Mouse (Mus musculus) lung, postnatal 4 days (tissue): ENCODE data around the gene Olfr39.
"Not testable (repeated sequence)": the region's sequence is repeated elsewhere in the genome, so short reads cannot be mapped to it uniquely, and the experiment has no call there.

Source experiments
- DNase-seq, 2 experiments: peaks; one replicate each; pipeline ENCODE4 v3.0.0; 2021

The Olfr39 gene

GRCm38 (mm10) chr9:20282051-20282450 lies at the start of gene Olfr39:
Gene Olfr39 (plus strand): TSS chr9:20282351.
- DNase-seq = no peak

GRCm38 (mm10) chr9:20236819-20237218 lies 45.3 kb upstream of the Olfr39 start, which contains the start of gene Olfr872:
Gene Olfr872 (plus strand): TSS chr9:20237119.
- no peak for DNase-seq

- no peak for DNase-seq
Measured at GRCm38 (mm10) chr9:20237378-20237777, 44.8 kb upstream of the Olfr39 start.

- not testable (repeated sequence) for DNase-seq
Measured at GRCm38 (mm10) chr9:20295562-20295961, 13.4 kb downstream of the Olfr39 start.

- no peak for DNase-seq
Measured at GRCm38 (mm10) chr9:20298232-20298631, 16.1 kb downstream of the Olfr39 start, which contains the start of gene Olfr873. Gene Olfr873 (plus strand): TSS chr9:20298532.

- no peak for DNase-seq
Measured at GRCm38 (mm10) chr9:20335994-20336393, 53.8 kb downstream of the Olfr39 start, which contains the start of gene Olfr18. Gene Olfr18 (minus strand): TSS chr9:20336094.
